Mouse (Mus musculus) left cerebral cortex, postnatal 36 days (tissue): ENCODE data around the gene Gm26920. TPM values are rescaled to one million over a fixed set of nuclear protein-coding genes. Genes with fewer than 3 reads are reported as not detected.

Experiments
- DNase-seq, 2 experiments: peaks; one replicate each; pipeline ENCODE4 v3.0.0; 2021 to 2022; ENCODE audit warnings: low spot score in 2 of 2, mixed read lengths in 1 of 2
- intact Hi-C: fragments of 180-260 bp; cut with DNase I; formaldehyde crosslinking; loops from one replicate; pipeline ENCODE4 v1.15.1; 2025
- total RNA-seq, 2 experiments: library from RNA; stranded (reverse); gene quantifications; 2 replicates each; pipeline ENCODE4 v1.2.3; 2021

The Gm26920 gene
- total RNA-seq, 2 experiments from 2014 or later, result 1.1 TPM; not detected in 1

DNA sequence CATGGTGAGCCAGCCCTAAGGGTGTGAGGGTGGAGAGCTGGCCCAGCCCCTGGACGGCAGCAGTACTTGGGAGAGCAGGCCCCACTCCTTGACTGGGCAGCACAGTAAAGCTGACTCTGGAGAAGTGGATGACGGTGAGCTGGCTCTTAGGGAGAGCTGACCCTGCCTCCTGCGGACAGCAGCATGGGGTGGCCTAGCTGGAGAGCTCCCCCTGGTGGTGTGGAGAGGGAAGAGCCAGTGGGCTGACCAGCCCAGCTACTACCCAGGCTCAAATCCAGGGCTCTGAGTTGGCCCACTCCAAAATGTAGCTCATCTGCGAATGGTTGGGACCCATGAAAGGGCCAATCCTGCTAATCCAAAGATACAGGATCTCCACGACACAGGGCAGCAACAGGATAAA is 25.6 kb downstream of the Gm26920 start:
- intact Hi-C loops, result no loop called here
- DNase-seq, result no peak

DNA sequence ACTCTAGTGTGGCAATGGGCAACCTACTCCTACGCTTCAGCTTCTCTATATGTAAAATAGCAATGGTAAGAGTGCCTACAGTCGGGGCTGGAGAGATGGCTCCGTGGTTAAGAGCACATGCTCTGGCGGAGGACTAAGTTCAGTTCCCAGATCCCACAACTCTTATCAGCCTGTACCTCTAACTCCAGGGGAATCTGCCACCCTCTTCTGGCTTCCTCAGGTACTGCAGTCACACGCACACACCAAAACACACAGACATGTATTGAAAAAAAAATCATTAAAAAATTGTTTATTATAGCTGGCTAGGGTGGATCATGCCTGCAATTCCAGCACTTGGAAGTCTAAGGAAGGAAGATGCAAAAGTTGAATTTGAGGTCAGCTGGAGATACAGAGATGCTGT is 27.7 kb downstream of the Gm26920 start:
- no peak for DNase-seq
- intact Hi-C loops, result no loop called here

DNA sequence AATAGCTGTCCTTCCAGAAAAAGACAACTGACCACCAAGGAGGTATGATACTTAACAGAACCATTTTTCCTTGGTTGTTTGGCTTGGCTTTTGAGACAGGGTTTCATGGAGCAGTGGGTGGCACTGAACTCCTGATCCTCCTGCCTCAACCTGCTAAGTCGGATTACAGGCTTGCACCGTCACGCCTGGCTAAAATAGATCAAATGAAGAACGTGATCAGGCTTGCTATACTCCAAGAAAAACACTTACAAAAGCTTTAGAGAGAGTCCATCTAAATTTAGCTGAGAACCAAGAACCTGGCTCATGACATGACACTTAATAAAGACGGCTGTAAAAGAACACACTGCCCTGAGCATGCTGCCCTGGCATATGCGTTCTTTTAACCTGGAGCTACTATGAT is 29.9 kb downstream of the Gm26920 start:
- intact Hi-C loops, result no loop called here

DNA sequence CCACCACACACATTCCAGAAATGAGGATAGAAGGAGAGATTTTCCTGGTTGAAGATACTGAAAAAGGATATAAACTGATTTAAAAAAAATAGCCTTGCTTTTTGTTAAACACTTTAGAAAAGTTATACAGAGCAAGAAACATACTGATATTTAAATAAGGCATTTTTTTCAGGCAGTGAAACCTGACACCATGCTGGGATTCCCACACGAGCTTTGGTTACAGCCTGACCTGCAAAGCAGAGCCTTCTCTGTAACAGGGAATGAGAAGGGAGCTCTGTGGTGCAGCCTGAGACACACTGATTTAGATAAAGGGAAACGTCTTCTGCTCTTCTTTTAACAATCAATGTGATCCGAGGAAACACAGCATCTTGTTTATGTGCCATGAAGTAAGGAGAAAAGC is 36.6 kb downstream of the Gm26920 start:
- DNase-seq, result no peak
- intact Hi-C loops, result no loop called here

More for the DNA sequence above, 29.9 kb downstream of the Gm26920 start:
- DNase-seq, result no peak

DNA sequence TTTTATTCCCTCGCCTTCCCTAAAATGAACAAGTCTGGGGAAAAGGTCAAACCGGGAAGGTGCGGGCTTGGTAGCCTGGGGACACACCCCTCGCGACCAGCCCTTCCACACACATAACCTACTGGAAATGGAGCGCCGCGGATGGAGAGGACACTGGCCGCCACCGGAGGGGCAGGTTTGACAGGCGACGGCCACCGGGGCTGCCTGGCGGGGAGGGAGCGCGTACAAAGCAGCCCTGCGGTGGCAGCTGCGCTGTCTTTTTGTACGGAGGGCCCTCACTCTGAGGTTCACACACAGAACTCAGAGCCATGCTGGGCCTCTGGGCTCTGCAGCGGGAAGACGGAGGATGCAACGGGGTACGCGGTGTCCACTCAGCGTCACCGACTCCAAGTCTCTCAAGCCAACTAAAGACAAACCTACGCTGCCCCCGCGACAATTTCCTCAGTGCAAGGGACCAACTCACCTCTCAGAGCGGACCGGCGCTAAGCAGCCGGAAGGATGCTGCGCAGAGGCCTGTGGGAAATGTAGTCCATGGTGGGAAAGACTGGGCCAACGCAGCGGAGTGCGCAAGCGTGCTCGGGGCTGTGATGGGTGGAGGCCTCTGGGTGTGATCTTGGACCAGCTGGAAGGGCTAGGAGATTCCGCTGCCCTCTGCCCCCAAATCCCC is 39.2 kb downstream of the Gm26920 start, which contains the start of gene Zfp14:
Zfp14 (minus strand) TSS at position 499 of the 667 bp plus-strand sequence.
- intact Hi-C loops, result no loop called here
- DNase-seq, result peak; percentile 92 to 93

DNA sequence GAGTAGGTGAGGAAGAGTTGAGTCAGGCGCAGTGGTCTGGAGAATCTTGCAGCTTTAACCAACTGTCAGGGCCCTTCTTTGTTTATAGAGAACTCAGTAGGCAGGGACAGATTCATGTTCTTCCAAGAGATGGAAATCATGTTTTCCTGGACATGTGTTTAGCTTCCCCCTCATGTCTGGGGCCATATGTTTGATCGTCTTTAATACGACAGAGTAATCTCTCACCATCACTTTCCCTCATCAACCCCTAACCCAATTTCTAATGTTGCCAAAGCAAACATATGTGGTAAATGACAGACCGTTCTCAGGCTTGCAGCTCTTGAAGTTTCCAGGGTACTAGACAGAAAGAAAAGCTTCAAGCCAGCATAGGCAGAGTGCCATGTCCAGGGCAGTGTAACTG is 42.1 kb downstream of the Gm26920 start:
- intact Hi-C loops, result no loop called here
- DNase-seq, result no peak

DNA sequence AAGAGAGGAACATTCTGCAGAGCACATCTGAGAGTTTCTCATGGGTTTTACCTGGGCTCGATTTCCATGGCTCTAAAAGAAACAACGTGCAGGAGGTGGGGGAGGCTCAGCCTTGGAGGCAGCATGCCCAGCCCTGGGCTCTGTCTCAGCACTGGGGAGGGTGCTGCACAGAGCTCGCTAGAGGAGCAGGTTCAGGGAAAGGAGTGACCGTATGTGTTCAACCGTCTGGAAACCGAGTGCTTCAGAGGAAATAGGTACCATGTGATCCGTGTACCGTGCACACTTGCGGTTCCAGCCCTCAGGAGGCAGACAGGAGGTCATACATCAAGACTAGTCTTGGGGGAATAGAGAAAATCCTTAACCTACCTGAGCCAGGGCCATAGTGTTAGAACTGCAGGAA is 45.9 kb downstream of the Gm26920 start:
- DNase-seq, result no peak
- intact Hi-C loops, result no loop called here

DNA sequence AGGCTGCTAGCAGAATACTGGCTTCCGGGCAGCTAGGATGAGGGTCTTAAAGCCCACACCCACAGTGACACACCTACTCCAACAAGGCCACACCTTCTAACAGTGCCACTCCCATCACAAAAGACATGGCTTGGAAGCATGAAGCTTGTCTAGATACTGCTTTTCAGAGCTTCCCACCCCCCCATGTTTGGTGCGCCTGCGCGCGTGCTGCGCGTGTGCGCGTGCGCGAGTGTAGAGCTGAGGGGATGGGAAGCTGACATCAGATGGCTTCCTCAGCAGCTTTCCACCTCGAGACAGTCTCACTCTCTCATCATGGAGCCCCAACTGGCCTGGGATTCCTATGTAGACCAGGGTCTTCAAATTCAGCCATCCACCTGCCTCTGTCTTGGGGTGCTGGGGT is 55.9 kb downstream of the Gm26920 start:
- intact Hi-C loops, result no loop called here

DNA sequence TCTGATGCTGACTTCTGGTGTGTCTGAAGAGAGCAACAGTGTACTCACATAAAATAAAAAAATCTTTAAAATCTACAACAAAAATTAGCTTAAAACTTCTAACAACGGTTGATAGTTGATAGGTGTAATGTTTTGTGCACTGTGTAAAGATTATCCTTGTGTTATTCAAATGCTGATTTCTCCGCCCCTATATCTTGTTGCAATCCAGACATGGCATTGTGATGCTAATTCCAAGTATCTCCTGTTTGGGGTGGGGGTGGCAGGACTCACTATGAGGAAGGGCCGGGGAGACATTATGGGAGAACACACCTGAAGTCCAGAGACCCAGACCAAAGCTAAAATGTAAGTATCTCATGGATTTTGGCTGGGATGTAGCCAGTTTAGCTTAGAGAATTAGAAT is 58.8 kb downstream of the Gm26920 start:
- intact Hi-C loops, result no loop called here
- no peak for DNase-seq

More for the DNA sequence above, 55.9 kb downstream of the Gm26920 start:
- no peak for DNase-seq

DNA sequence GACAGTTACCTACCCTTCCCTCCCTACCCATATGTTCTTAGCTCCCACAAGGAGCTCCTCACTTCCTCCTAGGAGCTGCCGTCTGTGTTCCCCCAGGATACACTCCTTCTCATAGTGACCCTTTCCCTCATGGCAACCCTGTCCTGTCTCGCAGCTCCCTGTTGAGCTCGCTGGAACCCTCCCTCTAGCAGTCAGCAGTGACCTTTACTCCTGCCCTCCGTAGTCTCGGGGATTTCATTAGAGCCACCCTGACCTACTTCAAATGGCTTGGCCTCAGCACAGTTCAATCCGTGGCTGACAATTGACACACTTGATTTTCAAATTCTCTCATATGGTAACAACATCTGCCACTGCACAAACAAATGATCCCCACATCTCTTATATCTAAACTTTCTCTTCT is 59.5 kb downstream of the Gm26920 start:
- intact Hi-C loops, result no loop called here
- no peak for DNase-seq

DNA sequence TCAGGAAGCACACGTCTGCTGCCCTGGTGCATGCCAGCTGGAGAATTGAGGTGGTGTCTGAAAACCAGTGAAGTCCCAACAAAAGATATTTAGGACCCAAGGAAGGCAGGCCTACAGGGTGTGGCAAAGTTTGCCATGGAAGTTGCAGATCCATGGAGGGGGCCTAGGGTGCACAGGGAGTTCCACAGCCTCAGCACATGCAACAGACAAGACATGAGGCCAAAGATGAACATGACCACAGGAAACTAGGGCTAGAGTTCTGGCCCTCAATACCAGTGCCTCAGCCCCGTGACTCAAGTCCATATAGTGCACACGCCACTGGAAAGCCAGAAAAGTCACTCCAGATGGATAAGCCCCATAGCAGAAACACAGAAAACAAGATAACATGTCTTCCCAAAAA is 61.6 kb downstream of the Gm26920 start:
- no peak for DNase-seq
- intact Hi-C loops, result no loop called here

DNA sequence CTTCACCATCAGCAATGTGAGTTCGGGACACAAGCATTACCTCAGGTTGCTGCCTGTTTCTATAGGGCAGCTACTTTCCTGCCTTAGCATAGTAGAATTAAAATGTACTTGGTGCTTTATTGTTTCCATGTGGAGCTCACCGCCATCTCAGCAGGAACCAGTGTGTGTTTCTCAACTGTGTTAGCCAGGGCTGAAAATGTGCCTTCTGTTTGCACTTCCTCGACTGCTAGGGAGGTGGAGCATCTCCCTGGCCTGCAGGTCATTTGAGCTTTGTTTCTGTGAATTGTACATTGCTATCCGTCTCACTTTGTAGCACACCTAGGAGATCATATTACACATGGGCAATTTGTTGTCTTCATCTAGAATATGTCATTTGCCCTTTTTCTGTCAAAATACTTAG is 62.9 kb downstream of the Gm26920 start:
- intact Hi-C loops, result no loop called here
- no peak for DNase-seq

DNA sequence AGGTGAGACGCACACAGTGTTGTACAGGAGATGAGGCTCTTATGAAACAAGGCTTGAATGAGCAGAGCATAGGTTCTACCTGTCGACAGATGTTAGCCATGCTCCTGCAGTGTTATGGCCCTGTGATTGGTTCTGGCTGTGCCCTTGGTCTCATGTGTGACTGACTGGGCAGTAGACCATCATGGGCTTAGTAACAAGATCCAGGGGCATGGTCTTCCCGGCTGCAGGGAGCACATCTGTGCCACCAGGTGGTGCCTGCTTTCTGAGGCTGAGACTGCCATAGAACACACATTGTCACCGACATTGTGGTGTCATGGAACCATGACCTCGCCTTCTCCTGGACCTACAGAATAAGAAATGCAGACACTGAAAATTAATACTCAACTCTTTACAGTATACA is 64.9 kb downstream of the Gm26920 start:
- DNase-seq, result no peak
- intact Hi-C loops, result no loop called here

DNA sequence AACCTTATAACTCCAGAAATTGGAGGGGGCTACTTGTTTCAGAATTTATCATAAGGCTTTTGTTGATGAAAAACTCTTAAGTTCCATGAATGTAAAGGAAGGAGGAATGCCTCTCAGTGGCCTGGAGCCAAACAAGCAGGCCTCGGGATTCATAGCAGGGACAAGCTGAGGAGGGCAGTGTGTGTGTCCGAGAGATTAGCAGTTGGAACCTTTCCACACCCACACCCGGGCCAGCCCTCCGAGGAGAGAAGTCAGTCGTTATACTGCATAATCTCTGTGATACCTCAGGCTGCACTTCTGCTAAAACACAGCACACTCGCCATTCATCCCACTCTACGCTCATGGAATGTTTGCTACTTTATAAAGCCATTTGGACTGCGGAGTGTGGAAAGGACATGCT is 66.4 kb downstream of the Gm26920 start:
- intact Hi-C loops, result no loop called here

DNA sequence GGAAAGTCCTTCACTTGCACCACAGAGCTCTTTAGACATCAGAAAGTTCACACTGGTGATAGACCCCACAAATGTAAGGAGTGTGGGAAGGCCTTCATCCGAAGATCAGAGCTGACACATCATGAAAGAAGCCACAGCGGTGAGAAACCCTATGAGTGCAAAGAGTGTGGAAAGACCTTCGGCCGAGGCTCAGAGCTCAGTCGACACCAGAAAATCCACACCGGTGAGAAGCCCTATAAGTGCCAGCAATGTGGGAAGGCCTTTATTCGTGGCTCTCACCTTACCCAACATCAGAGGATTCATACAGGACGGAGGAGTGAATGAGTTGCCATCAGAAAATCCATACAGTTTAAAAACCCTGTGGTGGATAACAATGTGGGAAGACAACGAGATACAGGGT is 66.9 kb downstream of the Gm26920 start:
- intact Hi-C loops, result no loop called here
- no peak for DNase-seq

More for the DNA sequence above, 66.4 kb downstream of the Gm26920 start:
- DNase-seq, result no peak

DNA sequence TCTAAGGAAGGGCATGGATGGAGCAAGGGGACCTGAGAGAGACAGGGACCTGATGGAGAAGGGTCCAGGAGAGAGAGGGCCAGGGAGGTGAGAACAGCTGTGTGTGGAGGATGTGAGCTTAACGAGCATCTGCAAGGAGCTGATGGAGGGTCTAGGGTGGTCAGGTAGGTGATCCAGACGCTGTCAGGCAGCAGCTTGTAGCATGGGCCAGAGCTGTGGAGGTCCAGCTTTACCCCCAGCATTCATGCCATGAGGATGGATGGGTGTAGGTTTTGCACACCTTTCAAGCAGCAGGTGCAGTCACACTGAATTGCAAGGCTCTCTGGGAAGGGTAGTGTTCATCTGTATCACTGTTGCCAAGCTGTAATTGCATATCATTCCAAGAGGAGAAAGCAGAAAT is 70.7 kb downstream of the Gm26920 start:
- intact Hi-C loops, result loop anchor here (10.0 kb wide), 1 partner anchor 185 kb away; no protein-coding TSS in a partner anchor
- no peak for DNase-seq

DNA sequence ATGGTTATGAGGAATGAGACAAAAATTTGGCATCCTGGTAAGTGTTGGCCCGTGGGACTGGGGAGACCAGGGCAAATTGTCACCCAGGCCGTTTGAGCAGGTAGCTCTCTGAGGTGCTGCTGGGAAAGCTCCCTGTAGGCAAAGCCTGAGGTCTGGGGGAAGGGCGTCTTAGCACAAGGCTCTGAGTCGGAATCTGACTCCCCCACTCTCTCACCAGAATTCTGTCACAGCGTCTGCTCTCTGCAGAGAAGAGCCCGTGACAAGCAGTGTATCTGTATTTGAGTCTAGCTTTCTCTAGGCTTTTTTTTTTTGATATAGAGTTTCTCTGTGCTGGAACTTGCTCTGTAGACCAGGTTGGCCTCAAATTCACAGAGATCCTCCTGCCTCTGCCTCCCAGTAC is 73.0 kb downstream of the Gm26920 start:
- no peak for DNase-seq

DNA sequence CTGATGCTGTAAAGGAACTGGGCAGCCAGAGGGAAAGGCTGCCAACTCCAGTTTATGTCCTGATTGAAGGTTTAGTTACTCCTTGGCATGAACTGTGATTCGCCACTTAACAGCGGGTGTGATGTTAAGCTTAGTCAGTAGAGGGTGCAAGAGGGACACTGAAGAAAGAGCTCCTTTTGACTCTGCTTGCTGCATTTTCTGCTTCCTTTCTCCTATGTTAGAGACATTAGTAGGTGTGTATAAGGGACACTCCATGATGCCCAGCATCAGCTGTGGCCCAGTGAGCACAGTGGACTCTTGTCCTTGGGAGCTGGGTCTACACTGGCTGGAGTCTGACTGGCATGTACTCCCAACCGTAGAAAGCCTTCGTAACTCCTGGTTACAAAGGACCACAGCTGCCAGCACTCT is 77.2 kb downstream of the Gm26920 start:
- DNase-seq, result peak; percentile 30 to 59
- intact Hi-C loops, result loop anchor here (5.0 to 10.0 kb wide), 2 partner anchors 79 to 192 kb away; partner anchors contain the start of genes Gm26920, Zfp260 and Zfp566

More for the DNA sequence above, 73.0 kb downstream of the Gm26920 start:
- intact Hi-C loops, result loop anchor here (10.0 kb wide), 1 partner anchor 188 kb away; no protein-coding TSS in a partner anchor

DNA sequence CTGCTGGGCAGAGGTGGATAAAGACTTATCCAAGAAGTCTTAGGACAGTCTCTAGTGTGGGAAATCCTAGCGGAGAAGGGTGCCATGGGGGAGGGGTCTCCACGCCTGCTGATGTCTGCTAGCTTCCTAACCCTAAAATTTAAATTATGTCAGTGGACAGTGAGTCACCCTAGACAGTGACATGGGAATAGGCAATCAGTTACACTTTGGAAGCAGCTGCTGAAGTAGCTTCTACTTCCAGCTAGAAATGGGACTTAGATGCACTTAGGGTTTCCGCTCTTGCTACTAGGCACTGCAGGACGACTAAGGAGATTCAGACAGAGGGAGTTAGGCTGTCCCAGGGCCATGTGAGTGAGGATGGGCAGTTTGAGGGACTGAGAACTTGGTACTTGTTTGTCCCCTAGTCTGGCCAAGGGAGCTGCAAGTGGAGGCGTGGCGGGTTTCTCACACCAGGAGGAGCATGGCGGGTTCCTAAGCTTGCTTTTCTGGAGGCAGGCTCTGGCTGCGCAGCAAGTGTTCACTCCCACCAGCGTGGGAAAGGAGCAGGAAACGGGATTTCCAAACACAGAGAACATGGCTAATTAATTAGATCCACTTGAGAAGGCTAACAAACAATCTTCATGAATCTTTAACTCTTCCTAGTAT is 79.5 kb downstream of the Gm26920 start:
- intact Hi-C loops, result loop anchor here (5.0 to 10.0 kb wide), 2 partner anchors 82 to 194 kb away; partner anchors contain the start of genes Gm26920, Zfp260 and Zfp566
- DNase-seq, result peak; percentile 41 to 55

DNA sequence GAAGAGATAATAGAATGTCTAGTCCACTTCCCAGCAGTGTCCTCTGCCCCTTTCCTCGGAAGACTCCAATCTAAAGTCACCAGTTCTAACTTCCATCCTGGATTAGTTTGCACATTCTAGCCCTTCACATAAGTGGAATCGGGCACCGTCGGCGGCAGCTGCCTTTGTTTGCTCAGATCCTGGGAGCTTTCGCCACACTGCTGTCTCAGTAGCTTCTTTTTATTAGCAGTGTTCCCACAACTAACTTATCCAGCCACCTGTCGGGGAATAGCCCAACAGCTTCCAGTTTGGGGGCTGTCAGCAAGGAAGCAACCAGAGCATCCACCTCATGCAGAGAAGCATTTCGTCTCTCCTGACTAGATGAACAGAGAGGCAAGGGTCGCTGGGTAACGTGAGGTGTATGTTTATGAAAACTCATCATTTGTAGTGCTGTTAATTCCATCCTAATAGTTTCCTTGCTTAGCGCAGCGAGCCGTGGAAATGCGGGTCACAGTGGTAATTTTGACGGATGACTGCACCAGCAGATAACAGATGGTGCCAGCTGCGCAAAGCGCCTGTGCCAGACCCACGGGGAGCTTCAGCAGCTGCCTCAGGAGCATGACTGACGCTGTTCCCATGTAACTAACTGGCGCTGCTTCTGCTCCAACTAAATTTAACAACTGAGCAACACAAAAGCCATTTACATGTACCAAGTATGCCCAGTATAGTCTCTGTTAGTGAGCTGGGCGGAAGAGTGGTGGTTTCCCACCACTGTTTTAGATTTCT is 80.7 kb downstream of the Gm26920 start:
- DNase-seq, result peak; percentile 64 to 65
- intact Hi-C loops, result loop anchor here (5.0 to 10.0 kb wide), 2 partner anchors 83 to 195 kb away; partner anchors contain the start of genes Gm26920, Zfp260 and Zfp566
